Comparison of ENCODE assay signal across 11 mouse cellular contexts in genomic region chr10:83116889-83117288, GRCm38 (mm10).
DNase-seq lines count a peak whose midpoint lies in the region; ATAC-seq and TF ChIP-seq lines count a peak whose summit lies in the region.
"Had no signal": no experiment of that assay in that cellular context is flagged by ENCODE, and none has a peak within 500 bp of the region (broad histone marks: within the 10 kb centered on the region; RNA-seq: fewer than 3 reads in every experiment).

No protein-coding gene starts in this region.

- H3K9me3 ChIP-seq in intestine, embryonic 15.5 days, result no peaks in the 10 kb centered on the region
- no peaks in the 10 kb centered on the region for H3K9me3 ChIP-seq in intestine, postnatal 0 days (ENCODE audit: control insufficient read depth)
- H3K9me3 ChIP-seq: hindbrain, embryonic 15.5 days had no signal

- 0 out of 2 replicates have a peak overlapping the region, but pooled peaks have one; percentile 11 for H3K4me2 ChIP-seq in intestine, embryonic 15.5 days (replicated peaks)
- no peak overlapping the region for H3K4me2 ChIP-seq in intestine, postnatal 0 days (replicated peaks; ENCODE audit: low read depth)
- H3K4me2 ChIP-seq: hindbrain, embryonic 15.5 days had no signal

- ATAC-seq in intestine, embryonic 15.5 days, result no peak
- no peak for ATAC-seq in intestine, postnatal 0 days
- ATAC-seq: Patski had no signal

- H3K27me3 ChIP-seq in intestine, embryonic 15.5 days (replicated peaks), result no peaks in the 10 kb centered on the region
- no peaks in the 10 kb centered on the region for H3K27me3 ChIP-seq in intestine, postnatal 0 days (replicated peaks; ENCODE audit: control insufficient read depth, insufficient read depth, low read length)
- H3K27me3 ChIP-seq: hindbrain, embryonic 15.5 days; Patski had no signal

- DNase-seq in adrenal gland, adult 2 months, result peak; percentile 69
- DNase-seq in adrenal gland, postnatal 4 days (ENCODE audit: low spot score in 2 of 2), result no peak
- DNase-seq in thymus, postnatal 14 days, result peak; percentile 30
- DNase-seq in thymus, adult 18-20 months, result no peak
- DNase-seq in urinary bladder, postnatal 36 days (ENCODE audit: low spot score in 2 of 2), result no peak
- DNase-seq in frontal cortex, postnatal 25 days (ENCODE audit: low spot score in 2 of 2), result no peak
- DNase-seq: layer of hippocampus, postnatal 36 days had no signal

- no peak for TF ChIP-seq CTCF in intestine, postnatal 0 days (IDR thresholded peaks at IDR 0.05; ENCODE audit: low read depth)

- peaks cover 7% of the 10 kb centered on the region; the same call in 1 of the 2 replicates for H3K4me1 ChIP-seq in intestine, embryonic 15.5 days (replicated peaks)
- 0 out of 2 replicates have a peak, but pooled peaks cover 6% of the 10 kb centered on the region for H3K4me1 ChIP-seq in intestine, postnatal 0 days (replicated peaks; ENCODE audit: control insufficient read depth, insufficient read depth, low read length)

- no peak overlapping the region for H3K27ac ChIP-seq in intestine, embryonic 15.5 days
- no peak overlapping the region for H3K27ac ChIP-seq in intestine, postnatal 0 days (ENCODE audit: low read depth, low read length)
- H3K27ac ChIP-seq: hindbrain, embryonic 15.5 days had no signal

- no peaks in the 10 kb centered on the region for H3K36me3 ChIP-seq in intestine, embryonic 15.5 days
- no peaks in the 10 kb centered on the region for H3K36me3 ChIP-seq in intestine, postnatal 0 days (ENCODE audit: control insufficient read depth, insufficient read depth)
- H3K36me3 ChIP-seq: hindbrain, embryonic 15.5 days had no signal

- WGBS in intestine, embryonic 15.5 days, result 32% methylated on average over 11 of the region's 11 CpGs
- 44% methylated on average over 11 of the region's 11 CpGs for WGBS in intestine, postnatal 0 days

- no peak overlapping the region for H3K4me3 ChIP-seq in intestine, embryonic 15.5 days (replicated peaks)
- H3K4me3 ChIP-seq in intestine, postnatal 0 days (ENCODE audit: low read depth, low read length), result no peak overlapping the region
- H3K4me3 ChIP-seq: hindbrain, embryonic 15.5 days had no signal

- no peak overlapping the region for H3K9ac ChIP-seq in intestine, embryonic 15.5 days
- no peak overlapping the region for H3K9ac ChIP-seq in intestine, postnatal 0 days (ENCODE audit: low read depth, low read length)
- H3K9ac ChIP-seq: hindbrain, embryonic 15.5 days had no signal

Comparison
In these comparisons a context has a peak if more than half of its experiments do, and no peak if none do; other contexts are left out.
1. DNase-seq: peak in adrenal gland, adult 2 months (single experiment) and thymus, postnatal 14 days (single experiment); none in adrenal gland, postnatal 4 days (0 of 2), thymus, adult 18-20 months (0 of 2), urinary bladder, postnatal 36 days (0 of 2) and frontal cortex, postnatal 25 days (0 of 2).